Mouse (Mus musculus) heart, adult 18-20 months (tissue): ENCODE data around the gene Gbp4. TPM values are rescaled to one million over a fixed set of nuclear protein-coding genes. Genes with fewer than 3 reads are reported as not detected.

Source experiments
- total RNA-seq, 2 experiments: library from RNA; stranded (reverse); gene quantifications; 2 replicates each; pipeline ENCODE4 v1.2.3; 2021

The Gbp4 gene
- total RNA-seq, 2 experiments from 2014 or later: 3.9 to 22.8 TPM

Other genes starting within 250 kb of the Gbp4 start
- gene Abcg3, start 156.9 kb downstream of the Gbp4 start, total RNA-seq: under 1 TPM; 0.27 to 0.87 TPM
- 10 to 100 TPM in 1 of 2 experiments, 1 to 10 TPM in 1; 7.7 to 14.9 TPM for gene Gbp9, start within 50 bp of the Gbp4 start, total RNA-seq
- gene Gbp8, start within 50 bp of the Gbp4 start, total RNA-seq: under 1 TPM; 0.72 to 0.82 TPM
- 1 to 10 TPM; 2.3 to 2.4 TPM for gene Gbp10, start 99.9 kb upstream of the Gbp4 start, total RNA-seq
- gene Gm43302, start 154.1 kb upstream of the Gbp4 start, total RNA-seq: not detected
- gene Gbp6, start 154.1 kb upstream of the Gbp4 start, total RNA-seq: 10 to 100 TPM; 23.8 to 28.8 TPM